14 mouse cellular contexts compared by ENCODE assay signal in the genomic region with DNA sequence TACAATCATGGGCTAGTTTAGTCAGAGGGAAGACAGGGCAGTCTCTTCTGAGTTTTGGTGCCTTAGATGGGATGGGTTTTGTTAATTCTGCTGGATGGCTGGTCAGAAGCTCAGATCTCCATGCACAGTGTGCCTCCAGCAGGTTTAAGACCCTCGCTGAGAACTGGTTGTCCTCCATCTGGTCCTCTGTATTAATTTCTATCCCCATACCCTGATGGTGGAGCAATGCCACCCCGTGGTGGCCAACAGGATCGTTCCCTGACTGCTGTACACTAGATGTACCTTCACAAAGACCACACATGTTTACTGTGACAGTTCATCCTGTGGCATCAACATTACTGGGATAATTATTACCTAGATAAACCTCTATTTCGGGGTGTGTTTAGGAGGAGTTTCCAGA. TPM values are rescaled to one million over a fixed set of nuclear protein-coding genes. Genes with fewer than 3 reads are reported as not detected.
DNase-seq lines count a peak whose midpoint lies in the region; ATAC-seq and TF ChIP-seq lines count a peak whose summit lies in the region.
"Had no signal": no experiment of that assay in that cellular context is flagged by ENCODE, and none has a peak within 500 bp of the region (broad histone marks: within the 10 kb centered on the region; RNA-seq: fewer than 3 reads in every experiment).

No protein-coding gene starts in this region.

- no peaks in the 10 kb centered on the region for H3K4me1 ChIP-seq in intestine, embryonic 14.5 days (replicated peaks; ENCODE audit: control insufficient read depth, insufficient read depth, low read length)
- H3K4me1 ChIP-seq in intestine, embryonic 16.5 days (ENCODE audit: control insufficient read depth, insufficient read depth, low read length) = no peaks in the 10 kb centered on the region
- no peaks in the 10 kb centered on the region for H3K4me1 ChIP-seq in midbrain, postnatal 0 days (ENCODE audit: insufficient read depth, low read length)
- H3K4me1 ChIP-seq in midbrain, embryonic 15.5 days = no peaks in the 10 kb centered on the region
- H3K4me1 ChIP-seq in bone marrow, adult 2 months (ENCODE audit: control insufficient read depth, insufficient read depth, low read length) = no peaks in the 10 kb centered on the region; the same call in 1 of the 2 replicates
- H3K4me1 ChIP-seq: forebrain, embryonic 12.5 days; lung, embryonic 15.5 days had no signal

- no peaks in the 10 kb centered on the region for H3K36me3 ChIP-seq in intestine, embryonic 14.5 days (ENCODE audit: control insufficient read depth, insufficient read depth, low read length)
- H3K36me3 ChIP-seq in intestine, embryonic 16.5 days (ENCODE audit: control insufficient read depth, insufficient read depth, low read length) = no peaks in the 10 kb centered on the region
- no peaks in the 10 kb centered on the region for H3K36me3 ChIP-seq in midbrain, postnatal 0 days (ENCODE audit: insufficient read depth, low read length)
- H3K36me3 ChIP-seq in midbrain, embryonic 15.5 days (replicated peaks) = no peaks in the 10 kb centered on the region
- H3K36me3 ChIP-seq: forebrain, embryonic 12.5 days; lung, embryonic 15.5 days had no signal

- no peak overlapping the region for H3K27ac ChIP-seq in intestine, embryonic 14.5 days (ENCODE audit: low read depth)
- no peak overlapping the region for H3K27ac ChIP-seq in intestine, embryonic 16.5 days (ENCODE audit: low read length)
- no peak overlapping the region for H3K27ac ChIP-seq in midbrain, postnatal 0 days (ENCODE audit: low read depth, low read length)
- H3K27ac ChIP-seq in midbrain, embryonic 15.5 days = no peak overlapping the region
- no peak overlapping the region for H3K27ac ChIP-seq in bone marrow, adult 2 months (ENCODE audit: control insufficient read depth, insufficient read depth, low read depth, low read length, poor library complexity)
- H3K27ac ChIP-seq: forebrain, embryonic 12.5 days; lung, embryonic 15.5 days had no signal

- 58% methylated on average over 4 of the region's 4 CpGs for WGBS in intestine, embryonic 14.5 days
- 65% methylated on average over 4 of the region's 4 CpGs for WGBS in intestine, embryonic 16.5 days
- WGBS in midbrain, postnatal 0 days = 78% methylated on average over 4 of the region's 4 CpGs
- WGBS in midbrain, embryonic 15.5 days = 76% methylated on average over 4 of the region's 4 CpGs
- 36% methylated on average over 4 of the region's 4 CpGs for WGBS in bone marrow, adult 2 months

- no peak overlapping the region for H3K4me2 ChIP-seq in intestine, embryonic 14.5 days (ENCODE audit: low read length)
- no peak overlapping the region for H3K4me2 ChIP-seq in intestine, embryonic 16.5 days (ENCODE audit: low read depth, low read length)
- H3K4me2 ChIP-seq in midbrain, postnatal 0 days (ENCODE audit: low read depth, low read length, poor library complexity, severe bottlenecking) = no peak overlapping the region
- no peak overlapping the region for H3K4me2 ChIP-seq in midbrain, embryonic 15.5 days
- H3K4me2 ChIP-seq: forebrain, embryonic 12.5 days; lung, embryonic 15.5 days had no signal

- no peak overlapping the region for H3K9ac ChIP-seq in intestine, embryonic 14.5 days (ENCODE audit: low read length)
- no peak overlapping the region for H3K9ac ChIP-seq in intestine, embryonic 16.5 days (ENCODE audit: low read depth, low read length)
- no peak overlapping the region for H3K9ac ChIP-seq in midbrain, postnatal 0 days (replicated peaks; ENCODE audit: low read length, poor library complexity, severe bottlenecking)
- H3K9ac ChIP-seq in midbrain, embryonic 15.5 days = no peak overlapping the region
- H3K9ac ChIP-seq: forebrain, embryonic 12.5 days; lung, embryonic 15.5 days had no signal

- ATAC-seq in intestine, embryonic 14.5 days (replicated peaks; ENCODE audit: low FRiP score, low TSS enrichment, low read depth) = no peak
- no peak for ATAC-seq in intestine, embryonic 16.5 days
- ATAC-seq in midbrain, postnatal 0 days (ENCODE audit: low FRiP score) = no peak
- ATAC-seq in midbrain, embryonic 15.5 days (replicated peaks) = no peak

- H3K9me3 ChIP-seq in intestine, embryonic 14.5 days (ENCODE audit: control insufficient read depth, low read length) = no peaks in the 10 kb centered on the region
- no peaks in the 10 kb centered on the region for H3K9me3 ChIP-seq in intestine, embryonic 16.5 days (ENCODE audit: control insufficient read depth, low read length)
- H3K9me3 ChIP-seq in midbrain, postnatal 0 days (ENCODE audit: low read length) = no peaks in the 10 kb centered on the region
- no peaks in the 10 kb centered on the region for H3K9me3 ChIP-seq in midbrain, embryonic 15.5 days
- H3K9me3 ChIP-seq: forebrain, embryonic 12.5 days; lung, embryonic 15.5 days had no signal

- no peaks in the 10 kb centered on the region for H3K27me3 ChIP-seq in intestine, embryonic 14.5 days (replicated peaks; ENCODE audit: control insufficient read depth, insufficient read depth, low read length)
- H3K27me3 ChIP-seq in intestine, embryonic 16.5 days (replicated peaks; ENCODE audit: control insufficient read depth, insufficient read depth, low read length) = no peaks in the 10 kb centered on the region
- H3K27me3 ChIP-seq in midbrain, postnatal 0 days (ENCODE audit: insufficient read depth, low read length) = no peaks in the 10 kb centered on the region
- H3K27me3 ChIP-seq in midbrain, embryonic 15.5 days (replicated peaks) = no peaks in the 10 kb centered on the region
- H3K27me3 ChIP-seq: forebrain, embryonic 12.5 days; lung, embryonic 15.5 days had no signal

- TF ChIP-seq POLR2A in bone marrow, adult 2 months (IDR thresholded peaks at IDR 0.05; ENCODE audit: borderline replicate concordance, control insufficient read depth, low read depth, low read length) = no peak

- DNase-seq in intestine, embryonic 14.5 days (ENCODE audit: low spot score) = peak; percentile 52
- peak; percentile 5 for DNase-seq in midbrain, postnatal 0 days (ENCODE audit: low spot score)
- DNase-seq in frontal cortex, postnatal 10 days (ENCODE audit: low spot score in 2 of 2) = no peak
- no peak for DNase-seq in urinary bladder, adult 18-20 months (ENCODE audit: low spot score in 2 of 2)
- DNase-seq: right cerebral cortex, postnatal 4 days; thymus, postnatal 25 days had no signal

- TF ChIP-seq CTCF in midbrain, postnatal 0 days (IDR thresholded peaks at IDR 0.05) = no peak
- TF ChIP-seq CTCF in bone marrow, adult 2 months (IDR thresholded peaks at IDR 0.05; ENCODE audit: control insufficient read depth, insufficient read depth, low read length) = peak; percentile 75

- H3K4me3 ChIP-seq in intestine, embryonic 14.5 days (ENCODE audit: low read depth, low read length) = no peak overlapping the region
- H3K4me3 ChIP-seq in intestine, embryonic 16.5 days (ENCODE audit: low read length) = no peak overlapping the region
- no peak overlapping the region for H3K4me3 ChIP-seq in midbrain, postnatal 0 days (ENCODE audit: low read depth, low read length)
- no peak overlapping the region for H3K4me3 ChIP-seq in midbrain, embryonic 15.5 days
- H3K4me3 ChIP-seq in bone marrow, adult 2 months (replicated peaks; ENCODE audit: control insufficient read depth, low read depth, low read length) = no peak overlapping the region
- H3K4me3 ChIP-seq: forebrain, embryonic 12.5 days; lung, embryonic 15.5 days; myocyte had no signal

RNA-seq across cellular contexts. Expression of a gene that starts 12.7 kb away (rescaled TPM):
- not detected in 2 replicates for polyA plus RNA-seq in intestine, embryonic 14.5 days (2014; fragmentation: Nextera tagmentation; extraction: Ambion mirVana)
- not detected in 2 replicates for polyA plus RNA-seq in intestine, embryonic 16.5 days (2015; fragmentation: Nextera tagmentation; extraction: Ambion mirVana)
- total RNA-seq in midbrain, postnatal 0 days (2014; rRNA removed) = not detected in 2 replicates
- polyA plus RNA-seq in midbrain, postnatal 0 days (2015; fragmentation: Nextera tagmentation; extraction: Ambion mirVana) = not detected in 2 replicates
- polyA plus RNA-seq in midbrain, embryonic 15.5 days (2015; fragmentation: Nextera tagmentation; extraction: Ambion mirVana) = not detected in 2 replicates
- not detected in 2 replicates for polyA plus RNA-seq in bone marrow, adult 2 months (2011; ENCODE audit: insufficient read depth, insufficient read length, low replicate concordance, missing spikeins)
- total RNA-seq: layer of hippocampus, postnatal 25 days had no signal
- polyA plus RNA-seq: forebrain, embryonic 12.5 days; heart, embryonic 16.5 days; lung, embryonic 15.5 days; myocyte had no signal

RNA-seq across cellular contexts. Expression of a gene that starts 16.4 kb away (rescaled TPM):
- 0.32 and 0.65 TPM in 2 replicates for polyA plus RNA-seq in intestine, embryonic 14.5 days (2014; fragmentation: Nextera tagmentation; extraction: Ambion mirVana)
- polyA plus RNA-seq in intestine, embryonic 16.5 days (2015; fragmentation: Nextera tagmentation; extraction: Ambion mirVana) = 0.43 and 0.66 TPM in 2 replicates
- 0.76 and 5.3 TPM in 2 replicates for total RNA-seq in midbrain, postnatal 0 days (2014; rRNA removed)
- 0.91 and 1.2 TPM in 2 replicates for polyA plus RNA-seq in midbrain, postnatal 0 days (2015; fragmentation: Nextera tagmentation; extraction: Ambion mirVana)
- polyA plus RNA-seq in midbrain, embryonic 15.5 days (2015; fragmentation: Nextera tagmentation; extraction: Ambion mirVana) = 1.3 and 1.6 TPM in 2 replicates
- polyA plus RNA-seq in bone marrow, adult 2 months (2011; ENCODE audit: insufficient read depth, insufficient read length, low replicate concordance, missing spikeins) = 1.3 and 2.0 TPM in 2 replicates
- total RNA-seq: layer of hippocampus, postnatal 25 days had no signal
- polyA plus RNA-seq: myocyte had no signal

RNA-seq across cellular contexts. Expression of a gene that starts 29.6 kb away (rescaled TPM):
- 0.30 and 0.68 TPM in 2 replicates for polyA plus RNA-seq in intestine, embryonic 14.5 days (2014; fragmentation: Nextera tagmentation; extraction: Ambion mirVana)
- 0.37 and 0.64 TPM in 2 replicates for polyA plus RNA-seq in intestine, embryonic 16.5 days (2015; fragmentation: Nextera tagmentation; extraction: Ambion mirVana)
- total RNA-seq in midbrain, postnatal 0 days (2014; rRNA removed) = not detected in 2 replicates
- not detected in 2 replicates for polyA plus RNA-seq in midbrain, postnatal 0 days (2015; fragmentation: Nextera tagmentation; extraction: Ambion mirVana)
- polyA plus RNA-seq in midbrain, embryonic 15.5 days (2015; fragmentation: Nextera tagmentation; extraction: Ambion mirVana) = 0.56 TPM in 1 of 2 replicates, not detected in the other
- polyA plus RNA-seq in bone marrow, adult 2 months (2011; ENCODE audit: insufficient read depth, insufficient read length, low replicate concordance, missing spikeins) = 1.5 and 2.3 TPM in 2 replicates
- total RNA-seq: layer of hippocampus, postnatal 25 days had no signal
- polyA plus RNA-seq: forebrain, embryonic 12.5 days; myocyte had no signal

RNA-seq across cellular contexts. Expression of a gene that starts 39.9 kb away (rescaled TPM):
- 3.9 and 4.3 TPM in 2 replicates for polyA plus RNA-seq in intestine, embryonic 14.5 days (2014; fragmentation: Nextera tagmentation; extraction: Ambion mirVana)
- 30.3 and 39.1 TPM in 2 replicates for polyA plus RNA-seq in intestine, embryonic 16.5 days (2015; fragmentation: Nextera tagmentation; extraction: Ambion mirVana)
- 1.8 and 2.4 TPM in 2 replicates for total RNA-seq in midbrain, postnatal 0 days (2014; rRNA removed)
- polyA plus RNA-seq in midbrain, postnatal 0 days (2015; fragmentation: Nextera tagmentation; extraction: Ambion mirVana) = 3.6 and 4.4 TPM in 2 replicates
- 2.1 and 3.5 TPM in 2 replicates for polyA plus RNA-seq in midbrain, embryonic 15.5 days (2015; fragmentation: Nextera tagmentation; extraction: Ambion mirVana)
- 88.2 and 218 TPM in 2 replicates for polyA plus RNA-seq in bone marrow, adult 2 months (2011; ENCODE audit: insufficient read depth, insufficient read length, low replicate concordance, missing spikeins)

RNA-seq across cellular contexts. Expression of a gene that starts 54.3 kb away (rescaled TPM):
- polyA plus RNA-seq in intestine, embryonic 14.5 days (2014; fragmentation: Nextera tagmentation; extraction: Ambion mirVana) = 6.0 and 6.8 TPM in 2 replicates
- polyA plus RNA-seq in intestine, embryonic 16.5 days (2015; fragmentation: Nextera tagmentation; extraction: Ambion mirVana) = 47.6 and 52.6 TPM in 2 replicates
- 1.3 and 2.9 TPM in 2 replicates for total RNA-seq in midbrain, postnatal 0 days (2014; rRNA removed)
- 1.9 and 2.8 TPM in 2 replicates for polyA plus RNA-seq in midbrain, postnatal 0 days (2015; fragmentation: Nextera tagmentation; extraction: Ambion mirVana)
- 1.6 and 2.2 TPM in 2 replicates for polyA plus RNA-seq in midbrain, embryonic 15.5 days (2015; fragmentation: Nextera tagmentation; extraction: Ambion mirVana)
- polyA plus RNA-seq in bone marrow, adult 2 months (2011; ENCODE audit: insufficient read depth, insufficient read length, low replicate concordance, missing spikeins) = 8.0 and 17.0 TPM in 2 replicates

Comparison
In these comparisons a context has a peak if more than half of its experiments do, and no peak if none do; other contexts are left out.
1. DNase-seq: peak in intestine, embryonic 14.5 days (single experiment) and midbrain, postnatal 0 days (single experiment); none in frontal cortex, postnatal 10 days (0 of 2) and urinary bladder, adult 18-20 months (0 of 2).